Mouse (Mus musculus): ENCODE data around the gene Plekhh3. TPM values are rescaled to one million over a fixed set of nuclear protein-coding genes. Genes with fewer than 3 reads are reported as not detected.

Plekhh3 gene
- polyA plus RNA-seq, 1 experiment from 2014 or later = 3.7 TPM

GRCm38 (mm10) chr11:101146377-101146776 lies 24.8 kb downstream of the Plekhh3 start:
- H3K4me2 ChIP-seq (ENCODE audit: low read depth, low read length) = no peak overlapping the region
- no peak overlapping the region for H3K9ac ChIP-seq (replicated peaks; ENCODE audit: low read length)
- no peaks in the 10 kb centered on the region for H3K9me3 ChIP-seq (replicated peaks; ENCODE audit: control insufficient read depth, low read length)
- no peaks in the 10 kb centered on the region for H3K36me3 ChIP-seq (replicated peaks; ENCODE audit: control insufficient read depth, insufficient read depth, low read depth, low read length)
- WGBS = 24% methylated on average over 10 of the region's 10 CpGs
- no peak overlapping the region for H3K4me3 ChIP-seq (ENCODE audit: low read depth, low read length)
- peak; percentile 49 for DNase-seq (ENCODE audit: low spot score)
- no peak overlapping the region for H3K27ac ChIP-seq (replicated peaks; ENCODE audit: low read depth, low read length)
- no peaks in the 10 kb centered on the region for H3K4me1 ChIP-seq (ENCODE audit: control insufficient read depth, insufficient read depth, low read length)
- no peaks in the 10 kb centered on the region for H3K27me3 ChIP-seq (ENCODE audit: control insufficient read depth, insufficient read depth, low read length)
- ATAC-seq (replicated peaks; ENCODE audit: insufficient number of reproducible peaks, low FRiP score, low TSS enrichment, low read depth) = no peak

GRCm38 (mm10) chr11:101143338-101144225 lies 27.6 kb downstream of the Plekhh3 start:
- H3K4me3 ChIP-seq (ENCODE audit: low read depth, low read length) = 0 out of 2 replicates have a peak overlapping the region, but pooled peaks have one; percentile 3
- H3K4me1 ChIP-seq (ENCODE audit: control insufficient read depth, insufficient read depth, low read length) = no peaks in the 10 kb centered on the region
- H3K9ac ChIP-seq (replicated peaks; ENCODE audit: low read length) = peak overlapping the region; percentile 18; the same call in 1 of the 2 replicates
- peak overlapping the region; percentile 28 for H3K4me2 ChIP-seq (ENCODE audit: low read depth, low read length)
- WGBS = 20% methylated on average over 18 of the region's 19 CpGs
- no peak overlapping the region for H3K27ac ChIP-seq (replicated peaks; ENCODE audit: low read depth, low read length)
- H3K9me3 ChIP-seq (replicated peaks; ENCODE audit: control insufficient read depth, low read length) = no peaks in the 10 kb centered on the region
- no peaks in the 10 kb centered on the region for H3K36me3 ChIP-seq (replicated peaks; ENCODE audit: control insufficient read depth, insufficient read depth, low read depth, low read length)
- no peaks in the 10 kb centered on the region; the same call in none of the 2 replicates for H3K27me3 ChIP-seq (ENCODE audit: control insufficient read depth, insufficient read depth, low read length)
- DNase-seq (ENCODE audit: low spot score) = peak; percentile 83
- peak; percentile 80; the same call in 1 of the 2 replicates for ATAC-seq (replicated peaks; ENCODE audit: insufficient number of reproducible peaks, low FRiP score, low TSS enrichment, low read depth)

- no peak overlapping the region for H3K4me2 ChIP-seq (ENCODE audit: low read depth, low read length)
- ATAC-seq (replicated peaks; ENCODE audit: insufficient number of reproducible peaks, low FRiP score, low TSS enrichment, low read depth) = no peak
- H3K9ac ChIP-seq (replicated peaks; ENCODE audit: low read length) = no peak overlapping the region
- H3K36me3 ChIP-seq (replicated peaks; ENCODE audit: control insufficient read depth, insufficient read depth, low read depth, low read length) = no peaks in the 10 kb centered on the region
- H3K27me3 ChIP-seq (ENCODE audit: control insufficient read depth, insufficient read depth, low read length) = no peaks in the 10 kb centered on the region; the same call in none of the 2 replicates
- 81% methylated on average over 10 of the region's 10 CpGs for WGBS
- no peak overlapping the region for H3K27ac ChIP-seq (replicated peaks; ENCODE audit: low read depth, low read length)
- H3K4me3 ChIP-seq (ENCODE audit: low read depth, low read length) = no peak overlapping the region
- no peaks in the 10 kb centered on the region for H3K9me3 ChIP-seq (replicated peaks; ENCODE audit: control insufficient read depth, low read length)
- no peaks in the 10 kb centered on the region for H3K4me1 ChIP-seq (ENCODE audit: control insufficient read depth, insufficient read depth, low read length)
- no peak for DNase-seq (ENCODE audit: low spot score)
Observed at GRCm38 (mm10) chr11:101142215-101142967, 28.8 kb downstream of the Plekhh3 start.

GRCm38 (mm10) chr11:101141088-101141487 lies 30.1 kb downstream of the Plekhh3 start:
- Histone ChIP-seq H3K27me3 (ENCODE audit: control insufficient read depth, insufficient read depth, low read length) (no peaks in the 10 kb centered on the region; the same call in none of the 2 replicates), H3K9me3 (replicated peaks; ENCODE audit: control insufficient read depth, low read length) (no peaks in the 10 kb centered on the region), H3K27ac (replicated peaks; ENCODE audit: low read depth, low read length) (no peak overlapping the region), H3K36me3 (replicated peaks; ENCODE audit: control insufficient read depth, insufficient read depth, low read depth, low read length) (no peaks in the 10 kb centered on the region), H3K4me1 (ENCODE audit: control insufficient read depth, insufficient read depth, low read length) (no peaks in the 10 kb centered on the region), H3K9ac (replicated peaks; ENCODE audit: low read length) (no peak overlapping the region), H3K4me2 (ENCODE audit: low read depth, low read length) (no peak overlapping the region), H3K4me3 (ENCODE audit: low read depth, low read length) (no peak overlapping the region)
- no peak for DNase-seq (ENCODE audit: low spot score)
- no peak for ATAC-seq (replicated peaks; ENCODE audit: insufficient number of reproducible peaks, low FRiP score, low TSS enrichment, low read depth)
- WGBS = 80% methylated on average over 8 of the region's 8 CpGs

- Histone ChIP-seq H3K27me3 (ENCODE audit: control insufficient read depth, insufficient read depth, low read length) (no peaks in the 10 kb centered on the region; the same call in none of the 2 replicates), H3K4me2 (ENCODE audit: low read depth, low read length) (peak overlapping the region; percentile 37), H3K9ac (replicated peaks; ENCODE audit: low read length) (peak overlapping the region; percentile 50), H3K36me3 (replicated peaks; ENCODE audit: control insufficient read depth, insufficient read depth, low read depth, low read length) (no peaks in the 10 kb centered on the region), H3K27ac (replicated peaks; ENCODE audit: low read depth, low read length) (no peak overlapping the region), H3K4me3 (ENCODE audit: low read depth, low read length) (0 out of 2 replicates have a peak overlapping the region, but pooled peaks have one; percentile 17), H3K4me1 (ENCODE audit: control insufficient read depth, insufficient read depth, low read length) (no peaks in the 10 kb centered on the region), H3K9me3 (replicated peaks; ENCODE audit: control insufficient read depth, low read length) (no peaks in the 10 kb centered on the region)
- no peak for ATAC-seq (replicated peaks; ENCODE audit: insufficient number of reproducible peaks, low FRiP score, low TSS enrichment, low read depth)
- DNase-seq (ENCODE audit: low spot score) = no peak
- WGBS = 45% methylated on average over 27 of the region's 27 CpGs
Observed at GRCm38 (mm10) chr11:101140164-101140819, 30.9 kb downstream of the Plekhh3 start.

DNA sequence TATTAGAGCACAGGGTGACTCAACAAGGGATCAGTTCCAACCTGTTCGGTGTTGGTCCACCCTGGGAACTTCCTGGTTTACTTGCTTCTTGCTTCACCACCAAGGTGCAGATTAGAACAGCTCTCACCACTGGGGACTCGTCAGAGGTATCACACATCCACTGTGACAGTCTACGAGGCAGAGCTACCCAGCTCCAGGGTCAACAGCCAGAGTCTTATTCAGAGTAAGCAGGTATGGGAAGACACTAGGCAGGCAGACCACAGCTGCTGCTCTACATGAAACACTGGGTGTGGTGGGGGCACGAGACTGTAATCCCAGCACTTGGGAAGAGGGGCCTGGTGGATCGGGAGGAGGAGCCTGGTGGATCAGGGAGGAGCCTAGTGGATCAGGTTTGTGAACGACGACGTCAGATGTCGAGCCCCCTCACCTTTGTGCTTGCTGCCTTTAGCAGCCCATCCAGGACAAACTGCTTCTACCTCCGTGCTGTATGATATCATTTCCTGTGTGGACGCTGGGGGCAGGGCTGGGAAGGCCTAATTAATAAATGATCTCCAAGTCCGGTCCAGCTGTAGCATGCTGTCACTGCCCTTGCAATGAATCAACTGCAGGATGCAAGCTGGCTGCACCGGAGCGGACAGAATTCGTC lies 32.5 kb downstream of the Plekhh3 start:
- Histone ChIP-seq H3K27me3 (ENCODE audit: control insufficient read depth, insufficient read depth, low read length) (no peaks in the 10 kb centered on the region; the same call in none of the 2 replicates), H3K36me3 (replicated peaks; ENCODE audit: control insufficient read depth, insufficient read depth, low read depth, low read length) (no peaks in the 10 kb centered on the region), H3K4me2 (ENCODE audit: low read depth, low read length) (peak overlapping the region; percentile 20; the same call in 1 of the 2 replicates), H3K9ac (replicated peaks; ENCODE audit: low read length) (peak overlapping the region; percentile 15; the same call in 1 of the 2 replicates), H3K4me3 (ENCODE audit: low read depth, low read length) (no peak overlapping the region), H3K4me1 (ENCODE audit: control insufficient read depth, insufficient read depth, low read length) (no peaks in the 10 kb centered on the region), H3K27ac (replicated peaks; ENCODE audit: low read depth, low read length) (no peak overlapping the region), H3K9me3 (replicated peaks; ENCODE audit: control insufficient read depth, low read length) (no peaks in the 10 kb centered on the region)
- WGBS = 28% methylated on average over 15 of the region's 15 CpGs
- ATAC-seq (replicated peaks; ENCODE audit: insufficient number of reproducible peaks, low FRiP score, low TSS enrichment, low read depth) (peak; percentile 66; the same call in 1 of the 2 replicates), DNase-seq (ENCODE audit: low spot score) (peak; percentile 45)

DNA sequence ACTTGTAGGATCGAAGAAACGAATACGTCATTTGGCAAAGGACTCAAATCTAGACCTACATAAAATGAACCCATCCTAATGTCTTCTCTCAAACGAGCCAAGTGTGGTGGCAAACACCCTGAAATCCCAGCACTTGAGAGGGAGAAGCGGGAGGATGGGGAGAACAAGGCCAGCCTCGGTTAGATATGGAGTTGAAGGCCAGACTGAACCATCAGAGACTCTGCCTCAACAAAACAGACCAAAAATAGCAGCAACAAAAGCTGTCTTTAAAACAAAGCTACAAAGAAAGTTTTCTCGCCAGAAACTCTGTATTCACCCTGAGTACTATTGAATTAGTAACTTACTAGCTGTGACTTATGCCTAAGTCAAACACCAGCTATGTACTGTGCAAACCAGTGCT lies 34.2 kb downstream of the Plekhh3 start:
- ATAC-seq (replicated peaks; ENCODE audit: insufficient number of reproducible peaks, low FRiP score, low TSS enrichment, low read depth) (no peak), DNase-seq (ENCODE audit: low spot score) (no peak)

More for the DNA sequence above, 34.2 kb downstream of the Plekhh3 start:
- WGBS = 84% methylated on average over 7 of the region's 7 CpGs
- no peaks in the 10 kb centered on the region for H3K36me3 ChIP-seq (replicated peaks; ENCODE audit: control insufficient read depth, insufficient read depth, low read depth, low read length)
- H3K4me2 ChIP-seq (ENCODE audit: low read depth, low read length) = no peak overlapping the region
- no peaks in the 10 kb centered on the region for H3K9me3 ChIP-seq (replicated peaks; ENCODE audit: control insufficient read depth, low read length)
- no peak overlapping the region for H3K9ac ChIP-seq (replicated peaks; ENCODE audit: low read length)
- no peak overlapping the region for H3K27ac ChIP-seq (replicated peaks; ENCODE audit: low read depth, low read length)
- no peaks in the 10 kb centered on the region for H3K4me1 ChIP-seq (ENCODE audit: control insufficient read depth, insufficient read depth, low read length)
- no peak overlapping the region for H3K4me3 ChIP-seq (ENCODE audit: low read depth, low read length)
- no peaks in the 10 kb centered on the region; the same call in none of the 2 replicates for H3K27me3 ChIP-seq (ENCODE audit: control insufficient read depth, insufficient read depth, low read length)

Data from embryonic facial prominence, embryonic 11.5 days (tissue).